ENCODE assay signal across 12 mouse cellular contexts in the genomic region with DNA sequence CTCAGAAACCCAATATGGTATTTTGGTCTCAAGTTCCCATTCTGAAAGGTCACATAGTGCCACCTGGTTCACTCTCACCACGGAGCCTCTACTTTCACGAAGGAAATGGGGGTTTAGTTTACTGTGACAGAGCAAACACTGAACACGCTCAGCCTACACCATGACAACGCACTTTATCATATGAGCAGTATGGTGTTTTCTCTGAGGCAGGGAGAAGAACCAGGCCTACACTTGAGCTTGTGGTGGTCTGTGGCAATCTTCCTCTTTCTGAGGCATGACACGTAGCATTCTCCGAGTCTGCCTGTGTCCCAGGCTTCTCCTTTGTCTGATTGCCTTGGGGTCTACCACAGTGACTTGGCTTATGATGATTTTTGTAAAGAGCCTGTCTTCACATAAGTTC. TPM values are rescaled to one million over a fixed set of nuclear protein-coding genes. Genes with fewer than 3 reads are reported as not detected.
DNase-seq lines count a peak whose midpoint lies in the region; ATAC-seq lines count a peak whose summit lies in the region.
"Had no signal": no experiment of that assay in that cellular context is flagged by ENCODE, and none has a peak within 500 bp of the region (broad histone marks: within the 10 kb centered on the region; RNA-seq: fewer than 3 reads in every experiment).

No protein-coding gene starts in this region.

- H3K27ac ChIP-seq in liver, embryonic 13.5 days: no peak overlapping the region
- H3K27ac ChIP-seq in forebrain, embryonic 11.5 days (ENCODE audit: low read depth, low read length): no peak overlapping the region
- H3K27ac ChIP-seq: hindbrain, embryonic 10.5 days had no signal

- WGBS in liver, embryonic 13.5 days (ENCODE audit: insufficient replicate concordance): 16% methylated on average over 6 of the region's 6 CpGs
- WGBS in forebrain, embryonic 11.5 days: 92% methylated on average over 6 of the region's 6 CpGs

- no peaks in the 10 kb centered on the region for H3K27me3 ChIP-seq in liver, embryonic 13.5 days
- H3K27me3 ChIP-seq in forebrain, embryonic 11.5 days (ENCODE audit: control insufficient read depth, insufficient read depth, low read length): no peaks in the 10 kb centered on the region

- H3K36me3 ChIP-seq in liver, embryonic 13.5 days: peaks cover 10% of the 10 kb centered on the region; the same call in 1 of the 2 replicates
- peaks cover 6% of the 10 kb centered on the region; the same call in 1 of the 2 replicates for H3K36me3 ChIP-seq in forebrain, embryonic 11.5 days (ENCODE audit: control insufficient read depth, insufficient read depth, low read length)

- peaks cover 48% of the 10 kb centered on the region for H3K4me1 ChIP-seq in liver, embryonic 13.5 days (replicated peaks)
- H3K4me1 ChIP-seq in forebrain, embryonic 11.5 days (replicated peaks; ENCODE audit: control insufficient read depth, insufficient read depth, low read length): no peaks in the 10 kb centered on the region
- H3K4me1 ChIP-seq: hindbrain, embryonic 10.5 days had no signal

- peak; percentile 21; the same call in 1 of the 2 replicates for ATAC-seq in liver, embryonic 13.5 days (ENCODE audit: low read depth)
- no peak for ATAC-seq in forebrain, embryonic 11.5 days (replicated peaks; ENCODE audit: low FRiP score)

- DNase-seq in layer of hippocampus, adult 11-12 months (ENCODE audit: low spot score): peak; percentile 34
- no peak for DNase-seq in layer of hippocampus, adult 9-10 months (ENCODE audit: low spot score)
- peak; percentile 33 for DNase-seq in T-cell, adult 2 months (ENCODE audit: low spot score)
- no peak for DNase-seq in liver, embryonic 13.5 days
- DNase-seq in thymus, postnatal 10 days (ENCODE audit: low spot score in 2 of 2): peak; percentile 31 to 36
- DNase-seq in forebrain, embryonic 11.5 days (ENCODE audit: low spot score): no peak
- DNase-seq in kidney, postnatal 10 days: no peak
- DNase-seq in cerebellum, postnatal 4 days (ENCODE audit: low spot score in 2 of 2): no peak
- DNase-seq: cerebellum, postnatal 14 days; gastrocnemius, postnatal 10 days; kidney, adult 9 months had no signal

- no peak overlapping the region for H3K4me2 ChIP-seq in liver, embryonic 13.5 days
- H3K4me2 ChIP-seq in forebrain, embryonic 11.5 days (ENCODE audit: low read depth, low read length, severe bottlenecking): no peak overlapping the region

- no peaks in the 10 kb centered on the region for H3K9me3 ChIP-seq in liver, embryonic 13.5 days (replicated peaks)
- H3K9me3 ChIP-seq in forebrain, embryonic 11.5 days (ENCODE audit: control insufficient read depth, low read length): no peaks in the 10 kb centered on the region
- H3K9me3 ChIP-seq: hindbrain, embryonic 10.5 days had no signal

- no peak overlapping the region for H3K9ac ChIP-seq in liver, embryonic 13.5 days
- H3K9ac ChIP-seq in forebrain, embryonic 11.5 days (ENCODE audit: low read length): no peak overlapping the region

- no peak overlapping the region for H3K4me3 ChIP-seq in liver, embryonic 13.5 days (replicated peaks)
- no peak overlapping the region for H3K4me3 ChIP-seq in forebrain, embryonic 11.5 days (ENCODE audit: low read depth, low read length)
- H3K4me3 ChIP-seq: hindbrain, embryonic 10.5 days had no signal

RNA-seq across cellular contexts. Expression of a gene that starts 53.0 kb away (rescaled TPM):
- 20.2 and 25.1 TPM in 2 replicates for polyA plus RNA-seq in liver, embryonic 13.5 days (2015; fragmentation: Nextera tagmentation; extraction: Ambion mirVana)
- 142 and 160 TPM in 2 replicates for polyA plus RNA-seq in forebrain, embryonic 11.5 days (2014; fragmentation: Nextera tagmentation; extraction: Ambion mirVana)

Comparison
In these comparisons a context has a peak if more than half of its experiments do, and no peak if none do; other contexts are left out.
1. DNase-seq: peak in layer of hippocampus, adult 11-12 months (single experiment), T-cell, adult 2 months (single experiment) and thymus, postnatal 10 days (2 of 2); none in layer of hippocampus, adult 9-10 months (single experiment), liver, embryonic 13.5 days (single experiment), forebrain, embryonic 11.5 days (single experiment), kidney, postnatal 10 days (single experiment) and cerebellum, postnatal 4 days (0 of 2).